11 mouse cellular contexts compared by ENCODE assay signal in genomic region chr7:98875390-98875990, GRCm38 (mm10). TPM values are rescaled to one million over a fixed set of nuclear protein-coding genes. Genes with fewer than 3 reads are reported as not detected.
DNase-seq lines count a peak whose midpoint lies in the region; ATAC-seq and TF ChIP-seq lines count a peak whose summit lies in the region.
"Had no signal": no experiment of that assay in that cellular context is flagged by ENCODE, and none has a peak within 500 bp of the region (broad histone marks: within the 10 kb centered on the region; RNA-seq: fewer than 3 reads in every experiment).

No protein-coding gene starts in this region.

- H3K36me3 ChIP-seq in hindbrain, embryonic 15.5 days: no peaks in the 10 kb centered on the region

- DNase-seq in cerebellum, adult 2 months: peak; percentile 33 to 34
- no peak for DNase-seq in cerebellum, adult 9-10 months
- DNase-seq in layer of hippocampus, postnatal 10 days (ENCODE audit: low spot score in 2 of 2): peak; percentile 56 to 70
- no peak for DNase-seq in layer of hippocampus, postnatal 36 days
- DNase-seq in MN1 (ENCODE audit: low spot score): peak; percentile 51
- DNase-seq in ovary, postnatal 14 days (ENCODE audit: low spot score): no peak
- no peak for DNase-seq in thymus, postnatal 10 days (ENCODE audit: low spot score in 2 of 2)
- DNase-seq: kidney, adult 9 months had no signal

- peak; percentile 47; the same call in 1 of the 2 replicates for ATAC-seq in hindbrain, embryonic 15.5 days (ENCODE audit: low FRiP score, low read depth)
- ATAC-seq: Patski had no signal

- no peaks in the 10 kb centered on the region for H3K9me3 ChIP-seq in hindbrain, embryonic 15.5 days

- TF ChIP-seq POLR2A in cerebellum, adult 2 months (IDR thresholded peaks at IDR 0.05; ENCODE audit: borderline replicate concordance, insufficient read depth, low read length): no peak

- peak overlapping the region; percentile 13; the same call in 1 of the 2 replicates for H3K4me2 ChIP-seq in hindbrain, embryonic 15.5 days

- no peak overlapping the region for H3K9ac ChIP-seq in hindbrain, embryonic 15.5 days

- H3K27ac ChIP-seq in cerebellum, adult 2 months (ENCODE audit: insufficient read depth, low read length): no peak overlapping the region
- H3K27ac ChIP-seq in hindbrain, embryonic 15.5 days (replicated peaks): no peak overlapping the region

- TF ChIP-seq CTCF in cerebellum, adult 2 months (IDR thresholded peaks at IDR 0.05; ENCODE audit: borderline replicate concordance, insufficient read depth, low read depth, low read length): no peak

- 14% methylated on average over 13 of the region's 13 CpGs for WGBS in cerebellum, adult 2 months
- WGBS in hindbrain, embryonic 15.5 days: 23% methylated on average over 13 of the region's 13 CpGs

- H3K4me3 ChIP-seq in cerebellum, adult 2 months (replicated peaks; ENCODE audit: insufficient read depth, low read depth, low read length): no peak overlapping the region
- H3K4me3 ChIP-seq in hindbrain, embryonic 15.5 days: no peak overlapping the region
- H3K4me3 ChIP-seq: erythroblast, embryonic 14.5 days had no signal

- no peaks in the 10 kb centered on the region for H3K27me3 ChIP-seq in cerebellum, adult 2 months (ENCODE audit: control insufficient read depth, insufficient read depth, low read length)
- 0 out of 2 replicates have a peak, but pooled peaks cover 2% of the 10 kb centered on the region for H3K27me3 ChIP-seq in hindbrain, embryonic 15.5 days
- H3K27me3 ChIP-seq: Patski had no signal

- H3K4me1 ChIP-seq in cerebellum, adult 2 months (ENCODE audit: control insufficient read depth, insufficient read depth, low read length): peaks cover 13% of the 10 kb centered on the region
- peaks cover 21% of the 10 kb centered on the region for H3K4me1 ChIP-seq in hindbrain, embryonic 15.5 days (replicated peaks)

RNA-seq across cellular contexts. Expression of gene Wnt11, which starts 40.6 kb away (rescaled TPM):
- polyA plus RNA-seq in cerebellum, adult 2 months (2012; rRNA removed): 1.5 and 1.9 TPM in 2 replicates
- total RNA-seq in layer of hippocampus, postnatal 10 days (2021): 1 to 10 TPM; 3.2 TPM
- total RNA-seq in layer of hippocampus, postnatal 36 days (2021): 1 to 10 TPM; 1.6 to 2.0 TPM
- 1.2 and 1.9 TPM in 2 replicates for polyA plus RNA-seq in hindbrain, embryonic 15.5 days (2015; fragmentation: Nextera tagmentation; extraction: Ambion mirVana)
- polyA plus RNA-seq: erythroblast, embryonic 14.5 days had no signal

Comparison
In these comparisons a context has a peak if more than half of its experiments do, and no peak if none do; other contexts are left out.
1. DNase-seq: peak in cerebellum, adult 2 months (2 of 2), layer of hippocampus, postnatal 10 days (2 of 2) and MN1 (single experiment); none in cerebellum, adult 9-10 months (single experiment), layer of hippocampus, postnatal 36 days (0 of 2), ovary, postnatal 14 days (single experiment) and thymus, postnatal 10 days (0 of 2).